Comparison of ENCODE assay signal across 19 mouse cellular contexts in the genomic region with DNA sequence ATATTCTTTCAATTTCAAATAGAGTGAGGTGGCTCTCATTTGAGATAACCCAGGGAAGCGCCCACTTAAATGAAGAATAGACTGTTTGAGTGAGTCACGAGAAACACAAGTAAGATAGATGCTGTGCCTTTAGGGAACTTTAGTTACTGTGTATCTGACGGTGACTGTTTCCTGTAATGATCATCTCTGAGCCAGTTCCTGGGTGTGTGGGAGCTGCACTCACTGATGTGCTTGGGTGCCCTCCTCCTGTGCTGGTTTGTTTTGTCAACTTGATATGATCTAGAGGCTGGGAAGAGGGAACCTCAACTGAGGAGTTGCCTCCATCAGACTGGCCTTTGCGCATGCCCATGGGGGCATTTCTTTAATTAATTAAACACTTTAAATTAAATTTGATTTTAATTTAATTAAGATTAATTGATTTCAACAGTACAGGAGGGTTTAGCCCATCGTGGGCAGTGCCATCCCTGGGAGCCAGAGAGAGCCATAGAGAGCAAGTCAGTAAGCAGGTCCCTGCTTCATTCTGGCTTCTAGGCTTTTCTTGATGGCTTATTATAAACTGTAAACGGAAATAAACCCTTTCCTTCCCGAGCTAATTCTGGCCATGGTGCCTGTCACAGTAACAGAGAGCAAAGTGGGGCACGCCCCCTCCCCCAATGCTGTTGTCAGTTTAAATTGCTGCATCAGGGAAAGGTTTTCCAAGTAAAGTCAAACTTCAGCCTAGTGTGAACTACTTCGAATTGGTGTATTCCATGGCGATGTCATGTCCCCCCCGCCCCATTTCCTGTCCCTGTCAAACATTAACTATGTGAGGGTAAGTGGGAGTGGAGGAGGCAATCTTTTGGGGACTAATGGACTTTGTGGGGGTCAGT.
DNase-seq lines count a peak whose midpoint lies in the region; ATAC-seq lines count a peak whose summit lies in the region.
"Had no signal": no experiment of that assay in that cellular context is flagged by ENCODE, and none has a peak within 500 bp of the region (broad histone marks: within the 10 kb centered on the region; RNA-seq: fewer than 3 reads in every experiment).

No protein-coding gene starts in this region.

- H3K9me3 ChIP-seq in kidney, embryonic 16.5 days (ENCODE audit: low read length): no peaks in the 10 kb centered on the region
- no peaks in the 10 kb centered on the region for H3K9me3 ChIP-seq in hindbrain, embryonic 12.5 days (replicated peaks)
- H3K9me3 ChIP-seq: embryonic facial prominence, embryonic 12.5 days; forebrain, embryonic 15.5 days; lung, embryonic 15.5 days had no signal

- peak; percentile 75 for ATAC-seq in kidney, embryonic 16.5 days (ENCODE audit: low FRiP score, low TSS enrichment)
- no peak for ATAC-seq in hindbrain, embryonic 12.5 days (ENCODE audit: low FRiP score)
- ATAC-seq: forebrain, embryonic 15.5 days; hindbrain, embryonic 16.5 days had no signal

- DNase-seq in kidney, postnatal 14 days: no peak
- DNase-seq in CD4-positive helper T cell, adult 2 months (ENCODE audit: low read depth, low spot score): peak; percentile 25
- peak; percentile 39 for DNase-seq in CD4-positive, CD25-positive, alpha-beta regulatory T cell, adult 2 months (ENCODE audit: low read depth, low spot score)
- DNase-seq in kidney, postnatal 10 days: peak; percentile 28
- DNase-seq in urinary bladder, postnatal 14 days (ENCODE audit: low spot score): no peak
- DNase-seq in gastrocnemius, adult 18-20 months (ENCODE audit: low spot score): no peak
- DNase-seq: adrenal gland, postnatal 10 days; cerebellum, adult 2 months; right cerebral cortex, postnatal 25 days; thymus, postnatal 4 days had no signal

- 24% methylated on average over 11 of the region's 11 CpGs for WGBS in kidney, embryonic 16.5 days
- WGBS in hindbrain, embryonic 12.5 days: 80% methylated on average over 11 of the region's 11 CpGs

- H3K27me3 ChIP-seq in kidney, embryonic 16.5 days (ENCODE audit: insufficient read depth, low read length): no peaks in the 10 kb centered on the region
- H3K27me3 ChIP-seq in hindbrain, embryonic 12.5 days: no peaks in the 10 kb centered on the region
- H3K27me3 ChIP-seq: CH12.LX; embryonic facial prominence, embryonic 12.5 days; forebrain, embryonic 15.5 days; lung, embryonic 15.5 days had no signal

- H3K9ac ChIP-seq in kidney, embryonic 16.5 days (replicated peaks; ENCODE audit: low read length): no peak overlapping the region
- no peak overlapping the region for H3K9ac ChIP-seq in hindbrain, embryonic 12.5 days
- H3K9ac ChIP-seq: embryonic facial prominence, embryonic 12.5 days; forebrain, embryonic 15.5 days; lung, embryonic 15.5 days had no signal

- 0 out of 2 replicates have a peak overlapping the region, but pooled peaks have one; percentile 0 for H3K4me2 ChIP-seq in kidney, embryonic 16.5 days (replicated peaks; ENCODE audit: low read depth, low read length)
- H3K4me2 ChIP-seq in hindbrain, embryonic 12.5 days (replicated peaks): no peak overlapping the region
- H3K4me2 ChIP-seq: embryonic facial prominence, embryonic 12.5 days; forebrain, embryonic 15.5 days; heart, embryonic 11.5 days; lung, embryonic 15.5 days had no signal

- peak overlapping the region; percentile 31 for H3K27ac ChIP-seq in kidney, embryonic 16.5 days (ENCODE audit: low read length)
- H3K27ac ChIP-seq in hindbrain, embryonic 12.5 days: no peak overlapping the region
- H3K27ac ChIP-seq: embryonic facial prominence, embryonic 12.5 days; forebrain, embryonic 15.5 days; lung, embryonic 15.5 days; stomach, postnatal 0 days had no signal

- no peak overlapping the region for H3K4me3 ChIP-seq in kidney, embryonic 16.5 days (ENCODE audit: low read length)
- no peak overlapping the region for H3K4me3 ChIP-seq in hindbrain, embryonic 12.5 days
- H3K4me3 ChIP-seq: embryonic facial prominence, embryonic 12.5 days; forebrain, embryonic 15.5 days; lung, embryonic 15.5 days had no signal

- H3K4me1 ChIP-seq in kidney, embryonic 16.5 days (ENCODE audit: insufficient read depth, low read length): peaks cover 49% of the 10 kb centered on the region
- H3K4me1 ChIP-seq in hindbrain, embryonic 12.5 days: peaks cover 16% of the 10 kb centered on the region
- H3K4me1 ChIP-seq: embryonic facial prominence, embryonic 12.5 days had no signal

- no peaks in the 10 kb centered on the region for H3K36me3 ChIP-seq in kidney, embryonic 16.5 days (ENCODE audit: insufficient read depth, low read length)
- H3K36me3 ChIP-seq in hindbrain, embryonic 12.5 days: no peaks in the 10 kb centered on the region
- H3K36me3 ChIP-seq: embryonic facial prominence, embryonic 12.5 days; forebrain, embryonic 15.5 days; lung, embryonic 15.5 days had no signal

Comparison
In these comparisons a context has a peak if more than half of its experiments do, and no peak if none do; other contexts are left out.
1. DNase-seq: peak in CD4-positive helper T cell, adult 2 months (single experiment), CD4-positive, CD25-positive, alpha-beta regulatory T cell, adult 2 months (single experiment) and kidney, postnatal 10 days (single experiment); none in kidney, postnatal 14 days (single experiment), urinary bladder, postnatal 14 days (single experiment) and gastrocnemius, adult 18-20 months (single experiment).